Mouse (Mus musculus) kidney, postnatal 36 days (tissue): Measurements from ENCODE around the gene Cltrn.

Source experiments
- DNase-seq, 2 experiments: peaks; one replicate each; pipeline ENCODE4 v3.0.0; 2021 to 2022; ENCODE audit warnings: mixed read lengths in 2 of 2

Cltrn gene

GRCm38 (mm10) chrX:164088582-164088981 lies at the start of gene Cltrn:
Gene Cltrn (plus strand): TSS chrX:164088830.
- DNase-seq, result no peak

- no peak for DNase-seq
Measured at GRCm38 (mm10) chrX:164038882-164039281, 49.7 kb upstream of the Cltrn start.

GRCm38 (mm10) chrX:164042069-164042468 lies 46.6 kb upstream of the Cltrn start:
- DNase-seq, result no peak

GRCm38 (mm10) chrX:164046736-164047135 lies 41.9 kb upstream of the Cltrn start:
- no peak for DNase-seq

GRCm38 (mm10) chrX:164055726-164056125 lies 32.9 kb upstream of the Cltrn start:
- DNase-seq, result no peak

- no peak for DNase-seq
Measured at GRCm38 (mm10) chrX:164058523-164058922, 30.1 kb upstream of the Cltrn start.

- no peak for DNase-seq
Measured at GRCm38 (mm10) chrX:164059070-164059469, 29.6 kb upstream of the Cltrn start.

GRCm38 (mm10) chrX:164066185-164066584 lies 22.4 kb upstream of the Cltrn start:
- peak; percentile 69 to 86 for DNase-seq

- peak; percentile 13 to 40 for DNase-seq
Measured at GRCm38 (mm10) chrX:164068968-164069367, 19.7 kb upstream of the Cltrn start.

GRCm38 (mm10) chrX:164076040-164076775 lies 12.4 kb upstream of the Cltrn start, which contains the start of gene Siah1b:
Gene Siah1b (minus strand): TSS chrX:164076493.
- DNase-seq, result peak; percentile 95

GRCm38 (mm10) chrX:164082030-164082429 lies 6.6 kb upstream of the Cltrn start:
- DNase-seq, result no peak

GRCm38 (mm10) chrX:164089916-164090315 lies 1.3 kb downstream of the Cltrn start:
- peak in 1 of 2 experiments; percentile 41 for DNase-seq

- no peak for DNase-seq
Measured at GRCm38 (mm10) chrX:164092300-164093169, 3.9 kb downstream of the Cltrn start.

- no peak for DNase-seq
Measured at GRCm38 (mm10) chrX:164093435-164093834, 4.8 kb downstream of the Cltrn start.

- no peak for DNase-seq
Measured at GRCm38 (mm10) chrX:164095838-164096237, 7.2 kb downstream of the Cltrn start.

GRCm38 (mm10) chrX:164101483-164101882 lies 12.9 kb downstream of the Cltrn start:
- DNase-seq, result no peak

- no peak for DNase-seq
Measured at GRCm38 (mm10) chrX:164102198-164102597, 13.6 kb downstream of the Cltrn start.

GRCm38 (mm10) chrX:164102656-164103055 lies 14.0 kb downstream of the Cltrn start:
- no peak for DNase-seq

GRCm38 (mm10) chrX:164111146-164111545 lies 22.5 kb downstream of the Cltrn start:
- DNase-seq, result no peak

GRCm38 (mm10) chrX:164113744-164114143 lies 25.1 kb downstream of the Cltrn start:
- DNase-seq, result no peak

- DNase-seq, result no peak
Measured at GRCm38 (mm10) chrX:164123942-164124341, 35.3 kb downstream of the Cltrn start.

GRCm38 (mm10) chrX:164133531-164133930 lies 44.9 kb downstream of the Cltrn start:
- DNase-seq, result no peak

GRCm38 (mm10) chrX:164135304-164135818 lies 46.7 kb downstream of the Cltrn start:
- DNase-seq, result peak in 1 of 2 experiments; percentile 30

- no peak for DNase-seq
Measured at GRCm38 (mm10) chrX:164139032-164139431, 50.4 kb downstream of the Cltrn start, which contains the start of gene Ace2. Gene Ace2 (plus strand): TSS chrX:164139332.
